In the genomic region with DNA sequence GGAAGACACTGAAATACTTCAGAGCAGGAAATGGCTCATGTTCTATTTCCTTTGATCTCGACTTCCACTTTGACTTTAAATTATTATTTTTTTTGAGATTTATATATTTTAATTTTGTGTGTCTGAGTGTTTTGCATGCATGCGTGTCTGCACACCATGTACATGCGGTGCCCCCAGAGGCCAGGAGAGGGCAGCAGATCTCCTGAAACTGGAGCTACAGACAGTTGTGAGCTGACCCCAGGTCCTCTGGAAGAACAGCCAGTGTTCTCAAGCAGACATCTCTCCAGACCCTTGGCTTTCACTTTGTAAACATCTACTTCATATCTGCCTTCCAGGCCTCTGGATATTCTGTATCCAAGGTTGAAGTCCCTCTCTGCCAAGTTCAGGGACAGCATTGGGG, we compare ENCODE assay signal across 9 mouse cellular contexts. TPM values are rescaled to one million over a fixed set of nuclear protein-coding genes. Genes with fewer than 3 reads are reported as not detected.
A peak's percentile ranks its signal among the peaks of the same experiment; 100 is the strongest.
DNase-seq lines count a peak whose midpoint lies in the region; ATAC-seq and TF ChIP-seq lines count a peak whose summit lies in the region.
"Had no signal": no experiment of that assay in that cellular context is flagged by ENCODE, and none has a peak within 500 bp of the region (broad histone marks: within the 10 kb centered on the region; RNA-seq: fewer than 3 reads in every experiment).

No protein-coding gene starts in this region.

- H3K9me3 ChIP-seq in forebrain, embryonic 10.5 days: no peaks in the 10 kb centered on the region
- no peaks in the 10 kb centered on the region for H3K9me3 ChIP-seq in forebrain, embryonic 12.5 days
- no peaks in the 10 kb centered on the region for H3K9me3 ChIP-seq in midbrain, embryonic 11.5 days (ENCODE audit: control insufficient read depth, low read length)
- no peaks in the 10 kb centered on the region for H3K9me3 ChIP-seq in midbrain, embryonic 16.5 days (replicated peaks; ENCODE audit: control insufficient read depth, low read length, poor library complexity, severe bottlenecking)
- H3K9me3 ChIP-seq: neural tube, embryonic 12.5 days had no signal

- peak; percentile 62 for TF ChIP-seq CTCF in bone marrow macrophage, adult 2 months (IDR thresholded peaks at IDR 0.05; ENCODE audit: low read depth, low read length)

- peak; percentile 51 for DNase-seq in forebrain, embryonic 10.5 days (ENCODE audit: extremely low spot score, low spot score)
- DNase-seq in midbrain, embryonic 11.5 days (ENCODE audit: low spot score, missing footprints): peak; percentile 92
- DNase-seq in kidney, postnatal 10 days: peak; percentile 82
- peak; percentile 59 for DNase-seq in mesoderm, embryonic 11.5 days (ENCODE audit: low read depth, low spot score)
- DNase-seq in thymus, postnatal 10 days (ENCODE audit: low spot score in 2 of 2): peak; percentile 45 to 65

- no peak for ATAC-seq in forebrain, embryonic 12.5 days (ENCODE audit: low FRiP score)
- ATAC-seq in midbrain, embryonic 11.5 days (ENCODE audit: low FRiP score): no peak
- no peak for ATAC-seq in midbrain, embryonic 16.5 days

- no peak overlapping the region for H3K27ac ChIP-seq in forebrain, embryonic 10.5 days
- H3K27ac ChIP-seq in forebrain, embryonic 12.5 days: no peak overlapping the region
- no peak overlapping the region for H3K27ac ChIP-seq in midbrain, embryonic 11.5 days (ENCODE audit: low read depth, low read length)
- no peak overlapping the region for H3K27ac ChIP-seq in midbrain, embryonic 16.5 days (ENCODE audit: low read length)
- H3K27ac ChIP-seq in bone marrow macrophage, adult 2 months (ENCODE audit: insufficient read depth, low read depth, low read length): no peak overlapping the region
- H3K27ac ChIP-seq: neural tube, embryonic 12.5 days had no signal

- 35% methylated on average over 3 of the region's 3 CpGs for WGBS in forebrain, embryonic 10.5 days
- WGBS in forebrain, embryonic 12.5 days: 35% methylated on average over 3 of the region's 3 CpGs
- WGBS in midbrain, embryonic 11.5 days: 43% methylated on average over 3 of the region's 3 CpGs
- WGBS in midbrain, embryonic 16.5 days: 36% methylated on average over 3 of the region's 3 CpGs

- peaks cover 7% of the 10 kb centered on the region for H3K27me3 ChIP-seq in forebrain, embryonic 10.5 days (ENCODE audit: poor library complexity, severe bottlenecking)
- 0 out of 2 replicates have a peak, but pooled peaks cover 12% of the 10 kb centered on the region for H3K27me3 ChIP-seq in forebrain, embryonic 12.5 days
- peaks cover 2% of the 10 kb centered on the region for H3K27me3 ChIP-seq in midbrain, embryonic 11.5 days (ENCODE audit: control insufficient read depth, insufficient read depth, low read length)
- H3K27me3 ChIP-seq in midbrain, embryonic 16.5 days (ENCODE audit: control insufficient read depth, insufficient read depth, low read depth, low read length): no peaks in the 10 kb centered on the region; the same call in 1 of the 2 replicates

- peaks cover 18% of the 10 kb centered on the region for H3K4me1 ChIP-seq in forebrain, embryonic 10.5 days
- peaks cover 6% of the 10 kb centered on the region for H3K4me1 ChIP-seq in forebrain, embryonic 12.5 days
- H3K4me1 ChIP-seq in midbrain, embryonic 11.5 days (ENCODE audit: control insufficient read depth, insufficient read depth, low read length): no peaks in the 10 kb centered on the region
- peaks cover 3% of the 10 kb centered on the region; the same call in 1 of the 2 replicates for H3K4me1 ChIP-seq in midbrain, embryonic 16.5 days (ENCODE audit: control insufficient read depth, insufficient read depth, low read length)
- peaks cover 10% of the 10 kb centered on the region for H3K4me1 ChIP-seq in bone marrow macrophage, adult 2 months (ENCODE audit: control insufficient read depth, insufficient read depth, low read length)

- no peak overlapping the region for H3K9ac ChIP-seq in forebrain, embryonic 12.5 days
- no peak overlapping the region for H3K9ac ChIP-seq in midbrain, embryonic 11.5 days (ENCODE audit: low read length)
- H3K9ac ChIP-seq in midbrain, embryonic 16.5 days (ENCODE audit: low read depth, low read length): no peak overlapping the region
- H3K9ac ChIP-seq: neural tube, embryonic 12.5 days had no signal

- no peak for TF ChIP-seq POLR2A in bone marrow macrophage, adult 2 months (IDR thresholded peaks at IDR 0.05; ENCODE audit: borderline replicate concordance, low read depth, low read length)

- no peaks in the 10 kb centered on the region for H3K36me3 ChIP-seq in forebrain, embryonic 10.5 days (replicated peaks)
- no peaks in the 10 kb centered on the region for H3K36me3 ChIP-seq in forebrain, embryonic 12.5 days (replicated peaks)
- H3K36me3 ChIP-seq in midbrain, embryonic 11.5 days (ENCODE audit: control insufficient read depth, insufficient read depth, low read length): no peaks in the 10 kb centered on the region
- H3K36me3 ChIP-seq in midbrain, embryonic 16.5 days (ENCODE audit: control insufficient read depth, insufficient read depth, low read length): no peaks in the 10 kb centered on the region
- H3K36me3 ChIP-seq: neural tube, embryonic 12.5 days had no signal

- no peak overlapping the region for H3K4me2 ChIP-seq in forebrain, embryonic 12.5 days
- no peak overlapping the region for H3K4me2 ChIP-seq in midbrain, embryonic 11.5 days
- no peak overlapping the region for H3K4me2 ChIP-seq in midbrain, embryonic 16.5 days (ENCODE audit: low read length)
- H3K4me2 ChIP-seq: neural tube, embryonic 12.5 days had no signal

- no peak overlapping the region for H3K4me3 ChIP-seq in forebrain, embryonic 10.5 days
- H3K4me3 ChIP-seq in forebrain, embryonic 12.5 days (replicated peaks): no peak overlapping the region
- H3K4me3 ChIP-seq in midbrain, embryonic 11.5 days (ENCODE audit: low read depth, low read length): no peak overlapping the region
- no peak overlapping the region for H3K4me3 ChIP-seq in midbrain, embryonic 16.5 days (ENCODE audit: low read depth, low read length)
- no peak overlapping the region for H3K4me3 ChIP-seq in bone marrow macrophage, adult 2 months (ENCODE audit: insufficient read depth, low read length)
- H3K4me3 ChIP-seq: neural tube, embryonic 12.5 days had no signal

RNA-seq across cellular contexts. Expression of a gene that starts 31.4 kb away (rescaled TPM):
- 0.25 and 0.30 TPM in 2 replicates for polyA plus RNA-seq in forebrain, embryonic 10.5 days (2016; fragmentation: Nextera tagmentation; extraction: Ambion mirVana)
- 0.20 and 0.23 TPM in 2 replicates for polyA plus RNA-seq in forebrain, embryonic 12.5 days (2016; fragmentation: Nextera tagmentation; extraction: Ambion mirVana)
- polyA plus RNA-seq in midbrain, embryonic 11.5 days (2014; fragmentation: Nextera tagmentation; extraction: Ambion mirVana): 0.37 and 0.46 TPM in 2 replicates
- 0.18 TPM in 1 of 2 replicates, not detected in the other for polyA plus RNA-seq in midbrain, embryonic 16.5 days (2015; fragmentation: Nextera tagmentation; extraction: Ambion mirVana)
- 33.5 and 35.3 TPM in 2 replicates for polyA plus RNA-seq in bone marrow macrophage, adult 2 months (2012; ENCODE audit: insufficient read depth, insufficient read length, missing spikeins)

RNA-seq across cellular contexts. Expression of a gene that starts 39.8 kb away (rescaled TPM):
- polyA plus RNA-seq in forebrain, embryonic 10.5 days (2016; fragmentation: Nextera tagmentation; extraction: Ambion mirVana): 0.47 and 0.52 TPM in 2 replicates
- polyA plus RNA-seq in forebrain, embryonic 12.5 days (2016; fragmentation: Nextera tagmentation; extraction: Ambion mirVana): 0.14 and 0.33 TPM in 2 replicates
- polyA plus RNA-seq in midbrain, embryonic 11.5 days (2014; fragmentation: Nextera tagmentation; extraction: Ambion mirVana): 0.37 and 0.41 TPM in 2 replicates
- polyA plus RNA-seq in midbrain, embryonic 16.5 days (2015; fragmentation: Nextera tagmentation; extraction: Ambion mirVana): 0.44 and 0.70 TPM in 2 replicates
- not detected in 2 replicates for polyA plus RNA-seq in bone marrow macrophage, adult 2 months (2012; ENCODE audit: insufficient read depth, insufficient read length, missing spikeins)

Comparison
In these comparisons a context has a peak if more than half of its experiments do, and no peak if none do; other contexts are left out.
1. RNA of a gene that starts 31.4 kb away (polyA plus RNA-seq): 33.5 to 35.3 TPM in bone marrow macrophage, adult 2 months; 0.37 to 0.46 TPM in midbrain, embryonic 11.5 days, 0.25 to 0.30 TPM in forebrain, embryonic 10.5 days, 0.20 to 0.23 TPM in forebrain, embryonic 12.5 days and 0.18 TPM in midbrain, embryonic 16.5 days; every median in the first group is over 10 times any median in the second.
2. Peak in every context shown above with its lines, with median percentiles within 50 percentile points of each other: DNase-seq.